In genomic region chr19:21329770-21330169, GRCm38 (mm10) we compare ENCODE assay signal across 10 mouse cellular contexts. TPM values are rescaled to one million over a fixed set of nuclear protein-coding genes. Genes with fewer than 3 reads are reported as not detected.
DNase-seq lines count a peak whose midpoint lies in the region; ATAC-seq and TF ChIP-seq lines count a peak whose summit lies in the region.
"Had no signal": no experiment of that assay in that cellular context is flagged by ENCODE, and none has a peak within 500 bp of the region (broad histone marks: within the 10 kb centered on the region; RNA-seq: fewer than 3 reads in every experiment).

No protein-coding gene starts in this region.

- no peak for ATAC-seq in kidney, embryonic 16.5 days (ENCODE audit: low FRiP score, low TSS enrichment)
- ATAC-seq: Patski had no signal

- TF ChIP-seq CTCF in kidney, adult 2 months (conservative IDR thresholded peaks at IDR 0.05; ENCODE audit: insufficient read depth, insufficient read length, low read depth, low read length): no peak

- H3K9me3 ChIP-seq in kidney, embryonic 16.5 days (ENCODE audit: low read length): peaks cover 3% of the 10 kb centered on the region; the same call in 1 of the 2 replicates
- H3K9me3 ChIP-seq: embryonic facial prominence, embryonic 15.5 days had no signal

- no peaks in the 10 kb centered on the region for H3K27me3 ChIP-seq in kidney, adult 2 months (replicated peaks; ENCODE audit: control insufficient read depth, insufficient read depth, low read length)
- no peaks in the 10 kb centered on the region for H3K27me3 ChIP-seq in kidney, embryonic 16.5 days (ENCODE audit: insufficient read depth, low read length)
- H3K27me3 ChIP-seq: embryonic facial prominence, embryonic 15.5 days had no signal

- TF ChIP-seq POLR2A in kidney, adult 2 months (IDR thresholded peaks at IDR 0.05; ENCODE audit: low read depth, low read length): no peak

- H3K4me2 ChIP-seq in kidney, embryonic 16.5 days (replicated peaks; ENCODE audit: low read depth, low read length): no peak overlapping the region
- H3K4me2 ChIP-seq: embryonic facial prominence, embryonic 15.5 days had no signal

- no peaks in the 10 kb centered on the region for H3K36me3 ChIP-seq in kidney, adult 2 months (ENCODE audit: control insufficient read depth, insufficient read depth, low read length)
- H3K36me3 ChIP-seq in kidney, embryonic 16.5 days (ENCODE audit: insufficient read depth, low read length): no peaks in the 10 kb centered on the region
- H3K36me3 ChIP-seq: embryonic facial prominence, embryonic 15.5 days had no signal

- no peaks in the 10 kb centered on the region; the same call in 1 of the 2 replicates for H3K4me1 ChIP-seq in kidney, adult 2 months (ENCODE audit: control insufficient read depth, insufficient read depth, low read length)
- no peaks in the 10 kb centered on the region for H3K4me1 ChIP-seq in kidney, embryonic 16.5 days (ENCODE audit: insufficient read depth, low read length)
- H3K4me1 ChIP-seq: embryonic facial prominence, embryonic 15.5 days had no signal

- peak overlapping the region; percentile 26; the same call in 1 of the 2 replicates for H3K27ac ChIP-seq in kidney, adult 2 months (ENCODE audit: insufficient read depth, low read depth, low read length)
- no peak overlapping the region for H3K27ac ChIP-seq in kidney, embryonic 16.5 days (ENCODE audit: low read length)
- H3K27ac ChIP-seq: embryonic facial prominence, embryonic 15.5 days had no signal

- 34% methylated on average over 5 of the region's 5 CpGs for WGBS in kidney, adult 2 months
- 50% methylated on average over 5 of the region's 5 CpGs for WGBS in kidney, embryonic 16.5 days

- DNase-seq in kidney, adult 2 months: peak; percentile 89
- peak; percentile 83 for DNase-seq in cerebellum, adult 11-12 months
- peak; percentile 85 for DNase-seq in gastrocnemius, postnatal 25 days
- peak; percentile 72 to 74 for DNase-seq in layer of hippocampus, postnatal 10 days (ENCODE audit: low spot score in 2 of 2)
- peak; percentile 26 to 35 for DNase-seq in right cerebral cortex, adult 2 months (ENCODE audit: low spot score in 2 of 2)
- no peak for DNase-seq in embryo, embryonic 10 days (ENCODE audit: low spot score)
- DNase-seq in spleen, postnatal 14 days (ENCODE audit: low spot score in 2 of 2): no peak

- H3K4me3 ChIP-seq in kidney, adult 2 months (ENCODE audit: insufficient read depth, low read depth, low read length): no peak overlapping the region
- H3K4me3 ChIP-seq in kidney, embryonic 16.5 days (ENCODE audit: low read length): no peak overlapping the region
- H3K4me3 ChIP-seq: embryonic facial prominence, embryonic 15.5 days had no signal

- H3K9ac ChIP-seq in kidney, embryonic 16.5 days (replicated peaks; ENCODE audit: low read length): no peak overlapping the region
- H3K9ac ChIP-seq: embryonic facial prominence, embryonic 15.5 days had no signal

RNA-seq across cellular contexts. Expression of gene Zfand5, which starts 57.7 kb away (rescaled TPM):
- 8.7 and 17.4 TPM in 2 replicates for polyA plus RNA-seq in kidney, adult 2 months (2012; rRNA removed)
- polyA plus RNA-seq in kidney, embryonic 16.5 days (2015; fragmentation: Nextera tagmentation; extraction: Ambion mirVana): 79.6 and 79.7 TPM in 2 replicates
- total RNA-seq in gastrocnemius, postnatal 25 days (2021): 100 to 1,000 TPM; 193 to 218 TPM
- 100 to 1,000 TPM; 150 to 156 TPM for total RNA-seq in layer of hippocampus, postnatal 10 days (2021)

Comparison
In these comparisons a context has a peak if more than half of its experiments do, and no peak if none do; other contexts are left out.
1. DNase-seq: peak in kidney, adult 2 months (single experiment), cerebellum, adult 11-12 months (single experiment), gastrocnemius, postnatal 25 days (single experiment), layer of hippocampus, postnatal 10 days (2 of 2) and right cerebral cortex, adult 2 months (2 of 2); none in embryo, embryonic 10 days (single experiment) and spleen, postnatal 14 days (0 of 2).